Mouse (Mus musculus): ENCODE results near the gene Rxra.

Rxra gene

GRCm38 (mm10) chr2:27676106-27676477 is at the start of gene Rxra:
Gene Rxra, plus strand, starts transcription at chr2:27676440.
- DNase-seq (ENCODE audit: low read depth, low spot score), result peak; percentile 70

GRCm38 (mm10) chr2:27626604-27627003 is 49.6 kb upstream of the Rxra start:
- DNase-seq (ENCODE audit: low read depth, low spot score), result no peak

DNA sequence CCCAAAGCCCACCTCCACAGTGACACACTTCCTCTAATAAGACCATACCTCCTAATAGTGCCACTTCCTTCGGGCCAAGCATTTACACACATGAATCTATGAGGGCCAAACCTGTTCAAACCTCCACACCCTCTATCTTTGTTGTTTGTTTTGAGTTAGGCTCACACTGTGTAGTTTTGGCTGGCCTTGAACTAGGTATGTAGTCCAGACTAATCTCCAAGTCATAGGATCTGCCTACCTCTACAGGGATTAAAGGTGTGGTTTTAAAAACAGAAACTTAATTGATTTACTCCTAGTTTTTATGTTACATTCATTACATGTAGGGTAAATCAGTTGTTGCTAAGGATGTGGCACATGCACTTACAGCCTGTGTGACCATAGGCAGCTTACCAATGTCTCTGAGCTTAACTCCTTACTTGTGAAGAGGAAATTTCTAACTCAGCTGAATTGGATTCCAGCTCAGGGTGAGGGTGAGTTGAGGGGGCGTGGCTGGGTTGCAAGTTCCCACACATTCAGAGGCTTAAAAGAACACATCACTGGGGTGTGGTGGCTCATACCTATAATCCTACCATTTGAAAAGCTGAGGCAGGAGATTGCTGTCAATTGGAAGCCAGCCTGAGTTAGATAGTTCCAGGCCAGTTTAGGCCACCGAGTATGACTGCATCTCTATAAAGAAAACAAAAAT is 45.5 kb upstream of the Rxra start:
- DNase-seq (ENCODE audit: low read depth, low spot score), result no peak

- no peak for DNase-seq (ENCODE audit: low read depth, low spot score)
These were observed 42.8 kb upstream of the Rxra start for GRCm38 (mm10) chr2:27633471-27633870.

- no peak for DNase-seq (ENCODE audit: low read depth, low spot score)
These were observed 42.2 kb upstream of the Rxra start for GRCm38 (mm10) chr2:27634018-27634417.

DNA sequence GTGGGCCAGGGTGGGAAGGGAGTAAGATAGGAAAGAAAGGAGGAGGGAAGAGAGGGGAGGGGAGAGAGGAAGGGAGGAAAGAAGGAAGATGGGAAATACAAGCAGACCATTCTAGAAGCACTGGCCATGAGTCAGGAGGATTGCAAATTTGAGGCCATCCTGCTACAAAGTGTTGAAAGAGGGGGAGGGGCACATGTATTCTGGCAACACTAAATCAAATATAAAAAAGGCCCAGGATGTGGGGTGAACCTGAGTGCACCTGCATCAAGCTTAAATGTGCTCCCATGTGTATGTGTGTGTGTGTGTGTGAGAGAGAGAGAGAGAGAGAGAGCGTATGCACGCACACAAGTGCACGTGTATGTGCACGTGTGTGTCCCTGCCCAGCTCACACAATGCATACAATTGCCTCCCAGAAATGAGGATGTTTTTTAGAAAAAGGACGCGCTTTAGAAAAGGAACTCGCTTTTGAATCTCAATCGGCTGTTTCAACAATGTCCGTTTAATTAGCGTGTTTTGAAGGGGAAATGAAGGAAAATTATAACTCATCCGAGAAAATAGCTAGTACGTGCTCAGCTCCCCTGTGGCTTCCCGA is 41.0 kb upstream of the Rxra start:
- no peak for DNase-seq (ENCODE audit: low read depth, low spot score)

- DNase-seq (ENCODE audit: low read depth, low spot score), result no peak
These were observed 39.4 kb upstream of the Rxra start for GRCm38 (mm10) chr2:27636796-27637195.

DNA sequence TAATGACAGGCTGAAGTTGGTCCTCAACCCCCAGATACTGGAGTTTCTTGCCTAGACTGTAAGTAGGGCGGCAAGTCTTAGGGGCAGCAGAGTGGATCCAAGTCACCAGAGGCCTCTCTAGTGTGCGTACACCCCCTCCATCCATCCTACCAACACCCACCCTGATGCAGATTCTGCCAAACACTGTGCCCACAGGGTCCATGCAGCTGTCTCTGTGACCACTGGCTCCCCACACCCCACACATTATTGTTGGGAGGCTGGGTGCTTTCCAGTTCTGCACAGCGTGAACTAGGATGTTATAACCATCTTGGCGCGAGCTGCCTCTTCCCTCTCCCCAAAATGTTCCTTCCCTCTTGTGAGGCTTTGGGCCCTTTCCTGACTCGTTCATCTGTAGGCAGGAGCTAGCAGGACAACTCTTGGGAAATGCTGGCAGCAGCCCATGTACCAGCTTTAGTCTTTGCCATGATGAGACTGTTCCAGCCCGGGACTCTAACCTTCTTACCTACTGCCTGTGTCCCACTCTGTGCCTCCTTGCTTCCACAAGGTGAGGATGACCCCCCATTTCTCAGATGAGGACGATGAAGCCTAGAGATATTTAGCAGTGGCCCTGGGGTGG is 38.9 kb upstream of the Rxra start:
- no peak for DNase-seq (ENCODE audit: low read depth, low spot score)

- DNase-seq (ENCODE audit: low read depth, low spot score), result no peak
These were observed 36.5 kb upstream of the Rxra start for GRCm38 (mm10) chr2:27639631-27640334.

DNA sequence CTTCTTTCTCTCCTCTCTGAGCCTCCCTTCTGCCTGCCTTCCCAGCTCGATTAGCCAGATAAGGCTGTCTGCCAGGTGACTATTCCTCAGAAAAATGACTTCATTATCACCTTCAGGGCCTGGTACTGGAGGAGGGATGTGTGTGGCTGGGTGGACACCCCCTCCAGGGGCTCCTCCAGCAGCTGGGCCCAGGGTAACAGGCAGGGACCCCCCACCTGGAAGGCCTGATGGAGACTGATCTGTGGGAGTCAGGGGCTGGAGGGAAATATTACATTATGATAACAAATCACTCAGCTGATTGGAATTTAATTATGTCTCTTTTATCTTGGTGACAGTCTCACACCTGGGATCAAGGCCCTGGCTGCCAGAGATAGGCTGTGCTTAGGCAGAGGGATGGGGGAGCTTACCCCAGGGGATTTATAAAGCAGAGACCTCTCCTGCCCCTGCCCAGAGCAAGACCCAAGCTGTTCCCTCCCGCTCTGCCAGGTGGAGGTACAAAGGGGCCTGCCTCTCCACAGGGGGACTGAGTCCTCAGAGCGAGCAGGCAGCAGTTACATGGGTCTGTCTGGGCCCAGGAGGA is 35.2 kb upstream of the Rxra start:
- no peak for DNase-seq (ENCODE audit: low read depth, low spot score)

DNA sequence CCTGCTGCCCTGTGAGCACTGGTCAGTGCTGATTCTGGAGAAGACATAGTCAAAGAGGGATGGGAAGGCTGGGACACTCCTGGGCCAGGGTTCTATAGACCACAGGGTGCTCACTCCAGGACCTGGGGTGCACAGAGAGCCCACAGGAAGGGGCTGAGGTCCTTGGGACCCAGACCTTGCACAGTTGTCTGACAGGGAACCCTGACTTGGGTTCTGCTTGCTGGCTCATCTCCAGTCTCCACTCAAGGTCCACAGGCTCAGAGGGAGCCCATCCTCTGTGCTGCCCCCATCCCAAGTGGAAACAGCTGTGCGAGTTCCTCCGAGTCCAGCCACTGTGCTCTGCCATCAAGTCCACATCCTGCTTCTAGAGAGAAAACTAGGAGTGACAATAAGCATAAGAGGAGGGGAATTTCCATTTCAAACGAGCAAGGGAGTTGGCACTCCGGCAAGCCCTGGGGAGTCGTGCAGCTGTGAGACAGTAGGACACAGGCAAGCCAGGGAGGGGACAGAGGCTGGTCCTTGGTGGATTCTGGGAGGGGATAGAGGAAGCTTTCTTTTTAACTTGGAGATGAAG is 31.6 kb upstream of the Rxra start:
- DNase-seq (ENCODE audit: low read depth, low spot score), result no peak

DNA sequence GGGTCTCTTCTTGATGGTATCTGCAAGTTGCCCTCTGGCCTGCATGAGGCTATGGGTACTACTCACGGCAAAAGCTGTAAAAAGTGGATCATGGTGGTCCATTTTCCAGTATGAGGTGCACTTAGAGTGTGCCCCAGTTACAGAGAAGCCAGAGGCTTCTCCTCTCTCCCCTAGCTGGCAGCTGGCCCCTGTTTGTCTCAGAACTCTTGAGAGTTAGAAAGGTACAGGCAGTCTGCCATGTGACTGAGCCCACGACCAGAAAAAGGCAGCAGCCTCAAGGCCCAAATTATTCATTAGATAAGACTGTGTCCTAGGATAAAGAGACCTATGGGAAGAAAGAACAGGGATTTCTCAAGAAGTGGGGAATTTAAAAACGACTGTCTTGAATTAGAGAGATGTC is 30.8 kb upstream of the Rxra start:
- DNase-seq (ENCODE audit: low read depth, low spot score), result no peak

- no peak for DNase-seq (ENCODE audit: low read depth, low spot score)
These were observed 26.2 kb upstream of the Rxra start for GRCm38 (mm10) chr2:27649862-27650661.

GRCm38 (mm10) chr2:27650991-27651390 is 25.2 kb upstream of the Rxra start:
- no peak for DNase-seq (ENCODE audit: low read depth, low spot score)

- DNase-seq (ENCODE audit: low read depth, low spot score), result no peak
These were observed 22.7 kb upstream of the Rxra start for GRCm38 (mm10) chr2:27653496-27654030.

GRCm38 (mm10) chr2:27654321-27655232 is 21.7 kb upstream of the Rxra start:
- DNase-seq (ENCODE audit: low read depth, low spot score), result no peak

DNA sequence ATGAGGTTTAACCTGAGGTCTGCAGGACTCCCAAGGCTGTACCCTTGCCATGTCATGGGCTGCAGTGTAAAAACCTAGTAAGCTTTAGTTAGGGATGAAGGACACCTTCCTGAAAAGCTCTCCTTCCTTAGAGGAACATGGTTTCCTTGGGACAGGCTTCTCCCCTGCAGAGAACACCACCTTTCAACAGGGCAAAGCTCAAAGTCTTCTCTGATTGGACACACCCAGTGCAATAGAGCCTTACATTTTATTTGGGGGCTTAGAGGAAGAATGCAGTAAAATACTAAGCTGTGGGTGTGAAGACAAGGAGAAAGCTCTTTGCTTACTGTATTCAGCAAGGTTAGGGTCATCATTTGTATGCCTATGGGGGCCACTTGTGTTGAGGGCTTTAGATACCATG is 19.7 kb upstream of the Rxra start:
- DNase-seq (ENCODE audit: low read depth, low spot score), result no peak

DNA sequence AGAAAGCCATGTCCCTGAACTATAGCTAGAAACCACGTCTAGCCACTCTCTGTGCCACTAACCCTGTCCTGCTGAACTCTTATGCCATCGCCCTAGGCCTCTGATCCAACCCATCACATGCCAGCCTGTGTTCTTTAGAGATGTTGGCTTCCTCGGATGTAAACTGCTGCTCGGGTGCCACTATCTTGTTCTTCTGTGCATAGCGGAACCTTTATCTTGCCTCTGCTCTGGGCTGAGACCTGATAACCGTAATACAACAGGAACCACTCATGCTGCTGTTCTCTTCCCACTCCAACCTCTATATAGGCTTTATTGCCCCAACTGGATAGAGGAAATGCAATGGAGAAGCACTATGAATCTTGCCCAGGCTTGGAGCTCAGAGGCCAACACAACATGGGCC is 11.0 kb upstream of the Rxra start:
- DNase-seq (ENCODE audit: low read depth, low spot score), result no peak

DNA sequence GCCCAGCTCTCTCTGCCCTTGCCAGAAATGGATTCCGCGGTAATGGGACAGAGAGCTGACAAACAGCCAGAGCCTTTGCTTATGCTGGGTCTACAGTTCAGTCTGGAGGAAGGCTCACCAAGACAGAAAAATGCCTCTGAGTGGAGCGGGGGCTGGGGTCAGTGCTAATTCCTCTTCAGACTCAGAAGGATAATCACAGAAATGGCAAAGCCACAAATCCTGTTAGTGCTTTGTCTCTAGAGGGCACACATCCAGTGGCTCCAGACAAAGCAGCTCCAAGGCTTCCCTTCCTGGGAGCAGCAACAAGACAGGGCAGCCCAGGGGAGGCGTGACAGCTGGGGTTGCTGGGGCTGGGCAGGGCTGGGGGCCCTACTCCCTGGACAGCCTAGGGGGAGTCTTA is 9.5 kb upstream of the Rxra start:
- no peak for DNase-seq (ENCODE audit: low read depth, low spot score)

- no peak for DNase-seq (ENCODE audit: low read depth, low spot score)
These were observed 8.6 kb upstream of the Rxra start for GRCm38 (mm10) chr2:27667677-27668076.
